Mouse (Mus musculus) kidney, postnatal 0 days (tissue): Measurements from ENCODE around the gene Slc50a1. TPM values are rescaled to one million over a fixed set of nuclear protein-coding genes. Genes with fewer than 3 reads are reported as not detected.

ENCODE experiments used
- ATAC-seq: fragments of 200-750 bp; cut with Nextera tagmentation; replicated peaks from 2 replicates; pipeline ENCODE4 v1.8.0; 2017; ENCODE audit warnings: low read depth, moderate number of reproducible peaks, moderate TSS enrichment, moderate library complexity; ENCODE audit not compliant: low FRiP score
- DNase-seq: peaks from one replicate; pipeline ENCODE4 v3.0.0-alpha.2; 2016; ENCODE audit warnings: low spot score
- H3K27ac ChIP-seq: fragments of 300-500 bp; sonication (generic); 2 replicates; pipeline ENCODE4 v1.5.1; 2014; ENCODE audit warnings: mild to moderate bottlenecking
- H3K27me3 ChIP-seq: fragments of 300-500 bp; sonication (generic); 2 replicates; pipeline ENCODE4 v1.6.1; 2014; ENCODE audit warnings: low read length, mixed read lengths; ENCODE audit not compliant: insufficient read depth
- H3K36me3 ChIP-seq: fragments of 300-500 bp; sonication (generic); 2 replicates; pipeline ENCODE4 v1.6.1; 2014; ENCODE audit warnings: low read length, mixed read lengths; ENCODE audit not compliant: insufficient read depth
- H3K4me1 ChIP-seq: fragments of 300-500 bp; sonication (generic); replicated peaks from 2 replicates; pipeline ENCODE4 v1.6.1; 2014; ENCODE audit warnings: antibody characterized with exemption, low read length, mixed read lengths; ENCODE audit not compliant: insufficient read depth
- H3K4me2 ChIP-seq: fragments of 300-500 bp; sonication (generic); 2 replicates; pipeline ENCODE4 v1.6.1; 2014; ENCODE audit warnings: mild to moderate bottlenecking, low read length, moderate library complexity, mixed read lengths
- H3K4me3 ChIP-seq: fragments of 300-500 bp; sonication (generic); replicated peaks from 2 replicates; pipeline ENCODE4 v1.5.1; 2014; ENCODE audit warnings: low read depth, low read length
- H3K9ac ChIP-seq: fragments of 300-500 bp; sonication (generic); 2 replicates; pipeline ENCODE4 v1.6.1; 2014; ENCODE audit warnings: low read depth, low read length
- H3K9me3 ChIP-seq: fragments of 300-500 bp; sonication (generic); replicated peaks from 2 replicates; pipeline ENCODE4 v1.6.1; 2016; ENCODE audit warnings: low read length, inconsistent platforms, mixed read lengths
- CTCF ChIP-seq: IDR thresholded peaks from 2 replicates; pipeline ENCODE4 v1.5.1; 2016; ENCODE audit warnings: antibody characterized with exemption, low read depth, mild to moderate bottlenecking, moderate library complexity
- WGBS: fragments of 180-500 bp; shearing (Covaris S2); extraction: QIAGEN DNeasy Blood & Tissue Kit; methylation state at CpG from one replicate; pipeline ENCODE4 v1.1.7; 2014; 5-methylcytosine and 5-hydroxymethylcytosine counted together
- polyA plus RNA-seq: library from polyadenylated mRNA; unstranded; fragments of >200 nt; fragmentation: Nextera tagmentation; extraction: Ambion mirVana; gene quantifications from 2 replicates; pipeline ENCODE4 v1.2.1, GENCODE M21; 2015

Gene Slc50a1
- polyA plus RNA-seq, 1 experiment from 2014 or later: 82.2 TPM

DNA sequence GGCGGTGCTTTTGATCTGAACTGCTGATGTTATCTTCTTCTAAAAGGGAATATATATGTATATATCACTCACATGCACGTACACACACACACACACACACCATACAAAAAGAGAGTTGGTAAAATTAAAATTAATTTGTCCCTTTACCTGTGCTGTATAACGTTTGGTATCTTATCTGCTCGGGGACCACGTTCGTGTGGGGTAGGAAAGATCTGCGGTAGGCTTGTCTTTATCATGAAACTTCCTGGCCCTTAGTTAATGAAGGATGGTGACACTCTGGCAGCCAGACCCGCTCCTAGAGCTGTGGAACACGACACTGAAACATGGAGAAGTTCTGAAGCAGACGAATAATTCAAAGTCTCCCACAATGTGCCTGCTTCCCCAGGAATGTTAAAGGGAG, 21.5 kb upstream of the Slc50a1 start:
- H3K9me3 ChIP-seq: no peaks in the 10 kb centered on the region

DNA sequence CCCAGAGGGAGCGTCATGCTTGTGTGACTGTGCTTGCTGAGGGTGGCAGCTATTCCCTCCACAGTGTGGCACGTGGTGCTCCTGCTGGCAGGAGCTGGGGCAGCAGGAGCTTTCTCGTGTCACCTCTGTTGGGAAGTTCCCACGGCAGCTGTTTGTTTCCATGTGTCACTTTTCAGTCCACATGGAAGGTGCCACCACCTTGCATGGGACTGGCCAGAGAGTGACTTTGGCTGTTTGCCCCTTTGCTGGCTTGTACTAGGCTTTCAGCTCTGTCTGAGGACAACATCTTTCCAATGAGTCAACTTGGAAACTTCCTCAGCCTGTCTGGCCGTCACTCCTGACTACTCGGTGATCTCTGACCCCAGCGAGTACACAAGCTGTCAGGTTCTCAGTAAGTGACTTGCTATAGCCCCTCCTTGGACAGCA, 18.1 kb upstream of the Slc50a1 start:
- peaks cover 8% of the 10 kb centered on the region; the same call in 1 of the 2 replicates for H3K4me1 ChIP-seq
- no peak overlapping the region for H3K9ac ChIP-seq
- no peaks in the 10 kb centered on the region for H3K27me3 ChIP-seq
- 27% methylated on average over 7 of the region's 7 CpGs for WGBS
- peak overlapping the region; percentile 19; the same call in 1 of the 2 replicates for H3K27ac ChIP-seq
- H3K36me3 ChIP-seq: no peaks in the 10 kb centered on the region
- no peak overlapping the region for H3K4me2 ChIP-seq
- no peaks in the 10 kb centered on the region for H3K9me3 ChIP-seq
- peak; percentile 17; the same call in 1 of the 2 replicates for TF ChIP-seq CTCF
- no peak; the same call in 1 of the 2 replicates for ATAC-seq
- DNase-seq: no peak
- H3K4me3 ChIP-seq: no peak overlapping the region

More for the DNA sequence above, 21.5 kb upstream of the Slc50a1 start:
- H3K4me2 ChIP-seq: no peak overlapping the region
- no peak for TF ChIP-seq CTCF
- H3K27me3 ChIP-seq: no peaks in the 10 kb centered on the region
- DNase-seq: no peak
- H3K4me3 ChIP-seq: no peak overlapping the region
- no peak overlapping the region for H3K9ac ChIP-seq
- no peaks in the 10 kb centered on the region for H3K36me3 ChIP-seq
- H3K4me1 ChIP-seq: peaks cover 8% of the 10 kb centered on the region; the same call in 1 of the 2 replicates
- 45% methylated on average over 10 of the region's 10 CpGs for WGBS
- ATAC-seq: no peak
- no peak overlapping the region for H3K27ac ChIP-seq

DNA sequence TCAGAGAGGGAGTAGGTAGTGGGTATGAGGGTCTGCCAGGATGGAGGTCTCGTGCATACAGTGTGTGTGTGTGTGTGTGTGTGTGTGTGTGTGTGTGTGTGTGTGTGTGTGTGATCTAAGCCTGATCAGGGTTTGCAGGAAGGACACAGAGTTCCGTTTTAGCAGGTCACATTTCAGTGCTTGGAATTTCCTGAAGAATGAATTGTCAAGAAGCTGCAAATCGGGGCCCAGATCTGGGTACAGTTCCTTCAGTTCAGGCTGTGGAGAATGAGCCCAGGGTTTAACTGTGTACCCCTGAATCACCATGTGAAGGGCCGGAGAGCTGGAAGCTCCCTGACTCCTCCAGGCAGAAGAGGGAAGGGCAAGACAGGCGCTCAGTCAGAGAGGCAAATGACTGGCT, 16.9 kb upstream of the Slc50a1 start:
- 43% methylated on average over 5 of the region's 5 CpGs for WGBS
- Histone ChIP-seq H3K9ac (no peak overlapping the region), H3K27ac (peak overlapping the region; percentile 33; the same call in 1 of the 2 replicates)

DNA sequence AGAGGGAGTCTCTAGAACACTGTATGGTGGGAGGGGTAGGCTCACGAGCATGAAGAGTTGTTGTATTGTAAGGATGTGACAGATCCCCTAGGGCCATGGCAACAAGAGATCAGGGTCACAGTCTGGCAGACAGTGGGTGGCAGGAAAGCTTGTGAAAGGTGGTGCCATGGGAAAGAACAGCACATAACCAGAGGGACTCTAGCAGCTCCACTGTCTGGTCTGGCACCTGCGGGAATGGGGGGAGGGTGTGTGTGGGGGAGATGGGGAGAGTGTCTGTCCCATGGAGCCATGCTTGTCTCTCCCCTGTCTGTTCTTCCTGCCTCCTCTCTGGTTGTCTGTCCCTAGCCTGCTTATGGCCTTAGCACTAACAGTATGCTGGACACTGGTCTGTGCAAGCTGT, 15.2 kb upstream of the Slc50a1 start:
- Histone ChIP-seq H3K27me3 (no peaks in the 10 kb centered on the region), H3K27ac (no peak overlapping the region), H3K4me2 (no peak overlapping the region), H3K9me3 (no peaks in the 10 kb centered on the region), H3K9ac (no peak overlapping the region), H3K4me1 (peaks cover 16% of the 10 kb centered on the region), H3K36me3 (no peaks in the 10 kb centered on the region), H3K4me3 (no peak overlapping the region)
- no peak for DNase-seq
- WGBS: 68% methylated on average over 2 of the region's 2 CpGs
- no peak for ATAC-seq
- TF ChIP-seq CTCF: no peak

More for the DNA sequence above, 16.9 kb upstream of the Slc50a1 start:
- Histone ChIP-seq H3K36me3 (no peaks in the 10 kb centered on the region), H3K4me2 (no peak overlapping the region), H3K4me1 (peaks cover 8% of the 10 kb centered on the region; the same call in 1 of the 2 replicates), H3K27me3 (no peaks in the 10 kb centered on the region), H3K4me3 (no peak overlapping the region), H3K9me3 (no peaks in the 10 kb centered on the region)
- TF ChIP-seq CTCF: no peak
- DNase-seq: peak; percentile 46
- no peak for ATAC-seq

DNA sequence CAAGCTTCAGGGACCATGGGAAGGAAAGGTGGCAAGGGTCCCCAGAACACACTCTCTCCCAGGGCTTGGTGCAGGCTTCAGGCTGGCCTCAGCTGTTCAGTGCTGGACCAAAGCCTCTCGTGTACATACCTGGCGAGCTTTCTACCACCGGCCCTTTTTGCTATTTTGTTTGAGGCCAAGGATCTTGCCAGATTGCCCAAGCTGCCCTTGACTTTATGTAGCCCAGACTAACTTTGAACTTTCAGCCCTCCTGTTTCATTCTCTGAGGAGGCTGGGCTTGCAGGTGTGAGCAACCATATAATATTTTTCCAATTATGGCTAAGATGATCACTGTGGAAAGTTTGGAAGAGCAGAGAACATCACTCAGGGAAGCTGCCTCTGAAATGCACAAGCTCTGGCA, 13.9 kb upstream of the Slc50a1 start:
- H3K4me3 ChIP-seq: no peak overlapping the region
- H3K9me3 ChIP-seq: no peaks in the 10 kb centered on the region
- TF ChIP-seq CTCF: no peak
- no peak overlapping the region for H3K27ac ChIP-seq
- ATAC-seq (no peak), DNase-seq (no peak)
- H3K4me2 ChIP-seq: no peak overlapping the region
- H3K27me3 ChIP-seq: no peaks in the 10 kb centered on the region
- H3K4me1 ChIP-seq: peaks cover 21% of the 10 kb centered on the region
- no peak overlapping the region for H3K9ac ChIP-seq
- H3K36me3 ChIP-seq: no peaks in the 10 kb centered on the region
- 66% methylated on average over 3 of the region's 3 CpGs for WGBS

DNA sequence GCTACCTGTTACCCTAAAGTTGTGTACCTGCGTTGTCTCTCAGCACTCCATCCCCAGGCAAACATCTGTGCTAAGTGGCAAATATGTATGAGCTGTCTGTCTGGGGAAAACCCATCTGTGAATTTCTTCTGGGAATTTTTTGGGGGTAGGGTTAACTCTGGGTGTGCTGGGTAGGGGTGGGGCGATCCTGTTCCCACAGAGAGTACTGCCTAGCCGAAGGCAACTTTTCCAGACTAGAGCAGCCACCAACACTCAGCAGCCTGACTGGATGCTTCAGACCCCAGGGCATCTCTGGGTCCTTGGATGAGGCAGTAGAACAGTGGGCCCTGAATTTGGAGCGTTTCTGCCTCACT, 11.9 kb upstream of the Slc50a1 start:
- H3K4me2 ChIP-seq: no peak overlapping the region
- H3K9me3 ChIP-seq: no peaks in the 10 kb centered on the region
- no peak overlapping the region for H3K4me3 ChIP-seq
- H3K27ac ChIP-seq: no peak overlapping the region
- peaks cover 16% of the 10 kb centered on the region; the same call in 1 of the 2 replicates for H3K4me1 ChIP-seq
- no peaks in the 10 kb centered on the region for H3K36me3 ChIP-seq
- no peaks in the 10 kb centered on the region for H3K27me3 ChIP-seq
- no peak; the same call in 1 of the 2 replicates for TF ChIP-seq CTCF
- no peak for ATAC-seq
- 17% methylated on average over 4 of the region's 4 CpGs for WGBS
- no peak for DNase-seq
- H3K9ac ChIP-seq: no peak overlapping the region
